Mouse (Mus musculus): ENCODE data around the gene Ginm1.

Gene Ginm1

GRCm38 (mm10) chr10:7792751-7793385 lies at the start of gene Ginm1, which contains the start of gene Ppil4:
Ginm1 (minus strand) TSS chr10:7792824.
Ppil4 (plus strand) TSS chr10:7792891.
- in situ Hi-C loops (cut with MboI, MseI), result no loop called here

GRCm38 (mm10) chr10:7841571-7842080 lies 49.0 kb upstream of the Ginm1 start:
- in situ Hi-C loops (cut with MboI, MseI), result loop anchor here (10.0 kb wide), 1 partner anchor 673 kb away; the partner anchor contains the start of gene Ust

- in situ Hi-C loops (cut with MboI, MseI), result loop anchor here (10.0 kb wide), 1 partner anchor 674 kb away; the partner anchor contains the start of gene Ust
Observed at GRCm38 (mm10) chr10:7840785-7841184, 48.2 kb upstream of the Ginm1 start.

- in situ Hi-C loops (cut with MboI, MseI), result loop anchor here (10.0 kb wide), 1 partner anchor 674 kb away; the partner anchor contains the start of gene Ust
Observed at GRCm38 (mm10) chr10:7840353-7840733, 47.7 kb upstream of the Ginm1 start.

- in situ Hi-C loops (cut with MboI, MseI), result loop anchor here (10.0 kb wide), 2 partner anchors 115 to 675 kb away; partner anchors contain the start of genes Tab2 and Ust
Observed at GRCm38 (mm10) chr10:7839551-7840352, 47.1 kb upstream of the Ginm1 start.

- in situ Hi-C loops (cut with MboI, MseI), result loop anchor here (10.0 kb wide), 1 partner anchor 116 kb away; the partner anchor contains the start of gene Tab2
Observed at GRCm38 (mm10) chr10:7838874-7839421, 46.3 kb upstream of the Ginm1 start.

- in situ Hi-C loops (cut with MboI, MseI), result loop anchor here (10.0 kb wide), 1 partner anchor 117 kb away; the partner anchor contains the start of gene Tab2
Observed at GRCm38 (mm10) chr10:7838036-7838435, 45.4 kb upstream of the Ginm1 start.

- in situ Hi-C loops (cut with MboI, MseI), result loop anchor here (10.0 kb wide), 1 partner anchor 117 kb away; the partner anchor contains the start of gene Tab2
Observed at GRCm38 (mm10) chr10:7837446-7837845, 44.8 kb upstream of the Ginm1 start.

- in situ Hi-C loops (cut with MboI, MseI), result loop anchor here (10.0 kb wide), 1 partner anchor 118 kb away; the partner anchor contains the start of gene Tab2
Observed at GRCm38 (mm10) chr10:7836902-7837301, 44.3 kb upstream of the Ginm1 start.

GRCm38 (mm10) chr10:7834671-7835225 lies 42.1 kb upstream of the Ginm1 start:
- in situ Hi-C loops (cut with MboI, MseI), result loop anchor here (10.0 kb wide), 1 partner anchor 120 kb away; the partner anchor contains the start of gene Tab2

- in situ Hi-C loops (cut with MboI, MseI), result loop anchor here (10.0 kb wide), 1 partner anchor 121 kb away; the partner anchor contains the start of gene Tab2
Observed at GRCm38 (mm10) chr10:7833377-7834165, 40.9 kb upstream of the Ginm1 start.

GRCm38 (mm10) chr10:7832171-7832676 lies 39.6 kb upstream of the Ginm1 start, which contains the start of gene Zc3h12d:
Zc3h12d (plus strand) TSS chr10:7832470.
- in situ Hi-C loops (cut with MboI, MseI), result loop anchor here (10.0 kb wide), 1 partner anchor 123 kb away; the partner anchor contains the start of gene Tab2

- in situ Hi-C loops (cut with MboI, MseI), result loop anchor here (10.0 kb wide), 1 partner anchor 109 kb away; no protein-coding TSS in a partner anchor
Observed at GRCm38 (mm10) chr10:7826106-7826505, 33.5 kb upstream of the Ginm1 start.

GRCm38 (mm10) chr10:7825281-7825665 lies 32.6 kb upstream of the Ginm1 start:
- in situ Hi-C loops (cut with MboI, MseI), result loop anchor here (10.0 kb wide), 1 partner anchor 110 kb away; no protein-coding TSS in a partner anchor

- in situ Hi-C loops (cut with MboI, MseI), result loop anchor here (10.0 kb wide), 1 partner anchor 110 kb away; no protein-coding TSS in a partner anchor
Observed at GRCm38 (mm10) chr10:7824663-7825280, 32.1 kb upstream of the Ginm1 start.

- in situ Hi-C loops (cut with MboI, MseI), result loop anchor here (10.0 kb wide), 1 partner anchor 113 kb away; no protein-coding TSS in a partner anchor
Observed at GRCm38 (mm10) chr10:7821981-7822380, 29.4 kb upstream of the Ginm1 start.

GRCm38 (mm10) chr10:7820171-7820570 lies 27.5 kb upstream of the Ginm1 start:
- in situ Hi-C loops (cut with MboI, MseI), result loop anchor here (10.0 kb wide), 1 partner anchor 115 kb away; no protein-coding TSS in a partner anchor

- in situ Hi-C loops (cut with MboI, MseI), result loop anchor here (10.0 kb wide), 1 partner anchor 115 kb away; no protein-coding TSS in a partner anchor
Observed at GRCm38 (mm10) chr10:7819603-7820002, 27.0 kb upstream of the Ginm1 start.

- in situ Hi-C loops (cut with MboI, MseI), result no loop called here
Observed at GRCm38 (mm10) chr10:7819156-7819555, 26.5 kb upstream of the Ginm1 start.
